Mouse (Mus musculus) stomach, embryonic 16.5 days (tissue): ENCODE results near the gene Riok1. TPM values are rescaled to one million over a fixed set of nuclear protein-coding genes. Genes with fewer than 3 reads are reported as not detected.

Experiments used
- ATAC-seq: fragments of 200-750 bp; cut with Nextera tagmentation; 2 replicates; pipeline ENCODE4 v1.8.0; 2017; ENCODE audit warnings: moderate number of reproducible peaks, moderate TSS enrichment; ENCODE audit not compliant: insufficient read depth, low FRiP score
- H3K27ac ChIP-seq: fragments of 300-500 bp; sonication (generic); 2 replicates; pipeline ENCODE4 v1.5.1; 2014; ENCODE audit warnings: low read length
- H3K27me3 ChIP-seq: fragments of 300-500 bp; sonication (generic); 2 replicates; pipeline ENCODE4 v1.6.1; 2014; ENCODE audit warnings: low read length, control low read depth, mixed read lengths; ENCODE audit not compliant: control insufficient read depth, insufficient read depth
- H3K36me3 ChIP-seq: fragments of 300-500 bp; sonication (generic); 2 replicates; pipeline ENCODE4 v1.6.1; 2014; ENCODE audit warnings: low read length; ENCODE audit not compliant: control insufficient read depth, insufficient read depth
- H3K4me1 ChIP-seq: fragments of 300-500 bp; sonication (generic); 2 replicates; pipeline ENCODE4 v1.6.1; 2014; ENCODE audit warnings: low read length, control low read depth, mixed read lengths; ENCODE audit not compliant: control insufficient read depth, insufficient read depth
- H3K4me2 ChIP-seq: fragments of 300-500 bp; sonication (generic); 2 replicates; pipeline ENCODE4 v1.6.1; 2014; ENCODE audit warnings: low read depth, low read length, mixed read lengths
- H3K4me3 ChIP-seq: fragments of 300-500 bp; sonication (generic); replicated peaks from 2 replicates; pipeline ENCODE4 v1.5.1; 2014; ENCODE audit warnings: mild to moderate bottlenecking, low read length
- H3K9ac ChIP-seq: fragments of 300-500 bp; sonication (generic); 2 replicates; pipeline ENCODE4 v1.6.1; 2014; ENCODE audit warnings: low read length
- H3K9me3 ChIP-seq: fragments of 300-500 bp; sonication (generic); replicated peaks from 2 replicates; pipeline ENCODE4 v1.6.1; 2016; ENCODE audit warnings: low read length, control low read depth; ENCODE audit not compliant: control insufficient read depth
- WGBS: fragments of 180-500 bp; shearing (Covaris S2); extraction: QIAGEN DNeasy Blood & Tissue Kit; methylation state at CpG from one replicate; pipeline ENCODE4 v1.1.7; 2014; 5-methylcytosine and 5-hydroxymethylcytosine counted together
- polyA plus RNA-seq: library from polyadenylated mRNA; unstranded; fragments of >200 nt; fragmentation: Nextera tagmentation; extraction: Ambion mirVana; gene quantifications from 2 replicates; pipeline ENCODE4 v1.2.1, GENCODE M21; 2015

Gene Riok1
- polyA plus RNA-seq, 1 experiment from 2014 or later = 43.9 TPM

DNA sequence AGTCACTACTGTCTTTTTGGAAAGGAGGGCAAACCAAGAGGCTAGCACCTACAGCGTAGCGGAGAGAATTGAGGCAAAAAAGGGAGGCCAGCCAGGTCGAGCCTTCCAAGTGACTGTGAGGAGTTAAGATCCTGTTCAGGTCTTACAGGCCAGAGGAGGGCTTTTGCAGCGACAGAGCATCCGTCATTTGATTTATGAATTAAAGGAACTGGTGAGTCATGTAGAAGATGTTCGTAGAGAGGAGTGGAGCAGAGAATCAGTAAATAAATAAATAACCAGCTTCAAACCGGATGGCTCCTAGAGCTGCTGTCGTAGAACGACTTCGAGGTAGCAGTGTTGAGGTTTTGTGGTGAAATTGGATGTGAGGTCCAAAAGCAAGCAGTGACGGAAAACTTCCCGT, 1.0 kb downstream of the Riok1 start:
- ATAC-seq = no peak
- Histone ChIP-seq H3K36me3 (0 out of 2 replicates have a peak, but pooled peaks cover 3% of the 10 kb centered on the region), H3K4me3 (peak overlapping the region; percentile 89), H3K9me3 (no peaks in the 10 kb centered on the region), H3K9ac (peak overlapping the region; percentile 89), H3K27ac (peak overlapping the region; percentile 84; the same call in 1 of the 2 replicates), H3K4me2 (peak overlapping the region; percentile 96), H3K4me1 (peaks cover 15% of the 10 kb centered on the region), H3K27me3 (no peaks in the 10 kb centered on the region)
- WGBS = 31% methylated on average over 12 of the region's 12 CpGs

DNA sequence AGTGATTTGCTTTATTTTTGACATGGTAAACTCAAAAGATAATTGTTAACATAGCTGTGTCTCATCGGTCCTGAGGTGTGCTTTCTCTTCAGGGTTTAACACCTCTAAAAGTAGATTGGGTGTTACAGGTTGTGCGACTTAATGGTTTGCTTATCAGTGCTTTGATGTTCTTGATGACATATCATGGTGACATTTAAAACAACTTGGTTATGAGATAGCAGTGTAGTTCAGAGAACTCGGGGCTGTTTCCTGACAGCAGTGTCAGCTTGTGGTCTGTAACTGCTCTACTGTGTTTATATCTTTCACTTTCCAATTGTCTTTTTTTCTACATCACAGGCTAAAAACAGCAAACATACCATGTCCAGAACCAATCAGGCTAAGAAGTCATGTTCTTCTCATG, 13.1 kb downstream of the Riok1 start:
- no peak for ATAC-seq
- WGBS = 83% methylated on average over 3 of the region's 3 CpGs
- Histone ChIP-seq H3K9ac (no peak overlapping the region), H3K9me3 (no peaks in the 10 kb centered on the region), H3K27me3 (no peaks in the 10 kb centered on the region), H3K4me3 (no peak overlapping the region), H3K27ac (no peak overlapping the region), H3K36me3 (peaks cover 35% of the 10 kb centered on the region), H3K4me1 (no peaks in the 10 kb centered on the region), H3K4me2 (no peak overlapping the region)

DNA sequence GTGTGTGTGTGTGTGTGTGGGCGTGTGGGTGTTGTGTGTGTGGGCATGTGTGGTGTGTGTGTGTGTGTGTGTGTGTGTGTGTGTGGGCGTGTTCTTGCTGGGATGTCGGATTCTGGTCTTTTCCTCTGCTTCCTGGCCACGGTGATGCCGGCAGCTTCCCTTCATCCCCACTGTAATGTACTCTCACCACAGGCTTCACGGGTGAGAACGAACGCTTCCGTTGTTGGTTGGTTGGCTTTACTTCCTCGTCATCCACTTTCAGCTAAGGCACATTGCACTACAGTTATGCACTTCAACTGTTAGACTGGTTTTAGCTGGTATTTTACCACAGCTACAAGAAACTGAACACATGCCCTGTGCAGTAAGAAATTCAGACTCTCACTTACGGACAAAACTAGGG, 25.9 kb downstream of the Riok1 start:
- no peak overlapping the region for H3K4me3 ChIP-seq
- peaks cover 17% of the 10 kb centered on the region for H3K36me3 ChIP-seq
- no peak overlapping the region for H3K9ac ChIP-seq
- no peak for ATAC-seq
- no peak overlapping the region for H3K4me2 ChIP-seq
- H3K9me3 ChIP-seq = no peaks in the 10 kb centered on the region
- no peak overlapping the region for H3K27ac ChIP-seq
- 91% methylated on average over 11 of the region's 11 CpGs for WGBS
- no peaks in the 10 kb centered on the region for H3K27me3 ChIP-seq
- no peaks in the 10 kb centered on the region for H3K4me1 ChIP-seq

DNA sequence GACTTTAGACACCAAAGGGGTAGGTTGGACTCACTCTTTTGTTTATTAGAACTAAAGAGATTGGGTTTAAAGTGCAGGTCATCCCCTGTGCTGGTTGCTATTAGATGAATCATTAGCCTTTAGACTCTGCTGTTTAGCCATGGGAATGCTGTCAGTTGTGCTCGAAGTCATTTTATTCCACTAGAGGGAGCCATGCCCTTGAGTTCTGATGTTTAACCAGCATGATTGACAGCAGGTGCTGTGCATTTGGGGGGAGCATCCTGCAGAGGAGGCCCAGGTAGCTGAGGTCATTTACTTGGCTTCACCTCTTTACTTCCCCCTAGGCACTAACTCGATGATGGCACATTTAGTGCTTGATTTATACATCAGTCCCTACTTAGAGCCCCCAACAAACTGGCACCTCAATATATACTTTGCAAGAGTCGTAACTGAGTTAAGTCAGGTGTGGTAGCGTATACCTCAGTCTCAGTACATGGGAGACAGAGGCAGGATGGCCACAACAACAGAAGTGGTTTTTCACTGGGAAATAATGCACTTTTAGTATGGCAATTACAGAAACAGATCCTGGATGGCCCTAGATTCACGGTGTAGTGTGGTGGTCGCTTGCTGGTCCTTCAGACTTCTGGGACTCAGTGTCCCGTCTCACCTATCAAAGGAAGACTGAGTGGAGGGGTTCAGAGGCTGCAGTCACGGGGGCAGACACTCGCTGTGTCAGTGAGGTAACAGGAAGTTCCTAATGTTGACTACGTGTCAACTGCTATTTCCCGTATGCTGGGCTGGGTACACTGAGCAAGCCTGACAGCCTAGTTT, 28.3 kb downstream of the Riok1 start:
- H3K27ac ChIP-seq = no peak overlapping the region
- H3K9me3 ChIP-seq = no peaks in the 10 kb centered on the region
- H3K27me3 ChIP-seq = no peaks in the 10 kb centered on the region
- H3K36me3 ChIP-seq = peaks cover 13% of the 10 kb centered on the region; the same call in 1 of the 2 replicates
- H3K4me2 ChIP-seq = no peak overlapping the region
- no peak overlapping the region for H3K9ac ChIP-seq
- H3K4me1 ChIP-seq = no peaks in the 10 kb centered on the region
- H3K4me3 ChIP-seq = no peak overlapping the region
- 0 out of 2 replicates have a peak, but pooled peaks have one; percentile 17 for ATAC-seq
- 62% methylated on average over 11 of the region's 11 CpGs for WGBS

DNA sequence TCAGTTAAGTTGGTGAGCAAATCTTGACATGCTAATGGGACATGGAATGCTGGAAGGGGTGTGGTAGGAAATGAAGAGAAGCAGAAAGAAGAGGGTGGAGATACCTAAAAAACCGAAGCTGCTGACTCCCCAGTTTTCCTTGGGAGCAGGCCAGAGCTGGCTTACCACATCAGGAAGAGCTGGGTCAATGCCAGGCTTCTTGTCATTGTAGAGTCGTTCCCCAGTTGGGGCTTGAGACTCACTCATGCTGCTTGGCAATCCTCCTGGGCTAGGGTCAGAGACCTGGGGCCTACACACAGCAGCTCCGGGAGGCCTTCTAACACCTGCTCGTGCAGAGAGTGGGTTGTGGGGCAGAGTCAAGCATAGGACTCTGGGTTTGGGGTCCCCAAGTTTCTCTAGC, 34.1 kb downstream of the Riok1 start:
- no peaks in the 10 kb centered on the region for H3K27me3 ChIP-seq
- 0 out of 2 replicates have a peak, but pooled peaks cover 3% of the 10 kb centered on the region for H3K4me1 ChIP-seq
- H3K9ac ChIP-seq = no peak overlapping the region
- H3K27ac ChIP-seq = no peak overlapping the region
- H3K9me3 ChIP-seq = no peaks in the 10 kb centered on the region
- no peak; the same call in 1 of the 2 replicates for ATAC-seq
- H3K4me2 ChIP-seq = no peak overlapping the region
- WGBS = 57% methylated on average over 4 of the region's 4 CpGs
- H3K36me3 ChIP-seq = no peaks in the 10 kb centered on the region
- no peak overlapping the region for H3K4me3 ChIP-seq

DNA sequence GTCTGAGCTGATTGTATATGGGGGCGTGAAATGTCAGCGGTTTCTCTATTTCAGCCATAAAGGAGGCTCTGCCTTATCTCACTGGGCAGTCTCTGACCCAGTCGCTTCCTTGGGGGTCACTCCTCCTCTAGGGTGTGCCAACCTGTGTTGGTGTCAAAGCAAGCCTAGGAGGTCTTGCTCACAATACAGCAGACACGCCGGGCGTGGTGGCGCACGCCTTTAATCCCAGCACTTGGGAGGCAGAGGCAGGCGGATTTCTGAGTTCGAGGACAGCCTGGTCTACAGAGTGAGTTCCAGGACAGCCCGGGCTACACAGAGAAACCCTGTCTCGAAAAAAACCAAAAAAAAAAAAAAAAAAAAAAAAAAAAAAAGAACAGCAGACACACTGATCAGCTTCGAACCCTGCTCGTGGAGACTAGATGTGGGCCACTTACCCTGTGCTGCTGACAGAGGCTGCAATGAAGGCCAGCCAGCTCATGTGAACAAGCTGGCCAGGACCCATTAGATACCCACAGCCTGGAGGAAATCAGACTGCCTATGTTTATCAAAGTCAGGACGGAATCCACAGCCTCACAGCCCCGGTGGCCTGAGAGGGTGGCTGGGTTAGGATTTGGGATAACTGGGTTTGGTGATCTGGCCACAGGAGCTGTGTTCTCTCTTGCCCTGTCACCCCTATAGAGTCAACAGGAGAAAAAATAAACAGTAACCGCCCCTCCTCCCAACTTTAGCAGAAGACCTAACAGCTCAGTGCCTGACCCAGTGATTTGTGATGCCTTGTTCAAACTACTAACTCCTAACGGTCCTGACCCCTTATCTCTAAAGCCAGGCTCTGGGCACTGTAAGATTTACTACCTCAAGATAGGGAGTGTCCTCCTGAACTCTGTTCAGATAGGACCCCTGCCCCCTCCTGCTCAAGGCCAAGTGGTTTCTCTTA, 36.8 kb downstream of the Riok1 start:
- Histone ChIP-seq H3K27ac (no peak overlapping the region), H3K9ac (no peak overlapping the region), H3K36me3 (no peaks in the 10 kb centered on the region), H3K9me3 (no peaks in the 10 kb centered on the region), H3K4me1 (peaks cover 5% of the 10 kb centered on the region; the same call in 1 of the 2 replicates), H3K27me3 (no peaks in the 10 kb centered on the region), H3K4me3 (no peak overlapping the region), H3K4me2 (no peak overlapping the region)
- WGBS = 64% methylated on average over 18 of the region's 18 CpGs
- ATAC-seq = no peak

DNA sequence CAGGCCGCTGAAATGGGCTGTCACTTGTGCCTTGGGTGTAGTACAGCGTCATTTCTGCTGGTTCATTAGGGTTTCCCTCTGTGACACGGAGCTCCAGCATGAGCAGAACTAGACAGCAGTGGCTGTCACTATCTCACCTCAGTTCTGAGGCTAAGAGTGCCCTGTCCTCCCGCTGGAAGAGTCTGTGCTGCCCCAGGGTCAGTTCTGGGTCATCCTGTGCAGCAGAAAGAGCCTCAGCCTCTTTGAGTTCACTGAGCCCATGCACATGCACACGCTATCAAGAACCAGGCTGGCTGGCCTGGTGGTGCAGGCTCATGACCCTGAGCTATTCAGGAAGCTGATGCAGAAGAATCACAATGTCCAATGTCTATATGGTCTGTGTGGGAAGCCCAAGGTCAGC, 37.6 kb downstream of the Riok1 start:
- H3K4me1 ChIP-seq = peaks cover 5% of the 10 kb centered on the region; the same call in 1 of the 2 replicates
- no peak overlapping the region for H3K27ac ChIP-seq
- no peak overlapping the region for H3K9ac ChIP-seq
- 20% methylated on average over 5 of the region's 5 CpGs for WGBS
- ATAC-seq = no peak
- no peak overlapping the region for H3K4me2 ChIP-seq
- H3K27me3 ChIP-seq = no peaks in the 10 kb centered on the region
- H3K4me3 ChIP-seq = no peak overlapping the region
- no peaks in the 10 kb centered on the region for H3K36me3 ChIP-seq
- no peaks in the 10 kb centered on the region for H3K9me3 ChIP-seq

DNA sequence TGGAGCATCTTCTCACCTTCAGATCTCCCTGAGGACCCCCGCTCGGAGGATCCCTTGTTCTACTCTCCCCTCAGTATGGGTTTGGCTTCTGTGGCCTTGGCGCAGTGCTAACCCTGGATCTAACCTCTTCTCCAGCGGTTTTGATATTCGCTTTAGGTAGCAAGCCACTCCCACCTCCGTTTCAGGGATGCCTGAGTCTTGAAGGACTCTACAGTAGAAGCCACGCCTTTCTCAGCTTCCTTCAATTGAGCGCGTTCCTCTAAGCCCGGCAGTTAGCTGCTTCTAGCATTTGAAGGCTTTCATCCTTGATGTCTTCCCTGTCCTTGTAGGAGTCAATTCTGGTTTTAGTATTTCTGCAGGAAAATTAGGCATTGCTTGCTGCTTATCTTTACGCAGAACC, 40.3 kb downstream of the Riok1 start:
- H3K36me3 ChIP-seq = no peaks in the 10 kb centered on the region
- H3K27me3 ChIP-seq = no peaks in the 10 kb centered on the region
- no peaks in the 10 kb centered on the region for H3K9me3 ChIP-seq
- no peak for ATAC-seq
- H3K4me1 ChIP-seq = peaks cover 2% of the 10 kb centered on the region; the same call in 1 of the 2 replicates
- H3K9ac ChIP-seq = no peak overlapping the region
- no peak overlapping the region for H3K27ac ChIP-seq
- WGBS = 27% methylated on average over 11 of the region's 11 CpGs
- no peak overlapping the region for H3K4me2 ChIP-seq
- no peak overlapping the region for H3K4me3 ChIP-seq

DNA sequence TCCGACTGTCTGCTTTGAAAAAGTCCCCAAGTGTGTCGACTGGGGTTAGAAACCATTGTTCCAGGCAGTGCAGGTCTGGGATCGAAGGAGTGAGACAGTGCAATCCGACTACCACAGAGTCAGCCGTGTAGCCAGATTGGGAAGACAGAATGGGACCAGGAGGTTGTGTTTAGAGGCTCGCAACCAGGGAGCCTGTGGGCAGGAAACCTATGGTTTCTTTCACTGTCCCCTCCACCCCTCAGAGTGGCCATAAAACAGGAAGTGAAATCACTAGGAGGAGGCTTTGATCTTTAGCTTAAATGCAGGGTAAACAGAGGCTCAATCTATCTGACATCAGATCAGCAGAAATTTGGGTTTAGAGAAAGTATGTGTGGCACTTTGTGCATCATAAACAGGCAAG, 42.0 kb downstream of the Riok1 start:
- Histone ChIP-seq H3K9me3 (no peaks in the 10 kb centered on the region), H3K4me2 (no peak overlapping the region), H3K36me3 (no peaks in the 10 kb centered on the region), H3K27ac (no peak overlapping the region), H3K4me3 (no peak overlapping the region), H3K4me1 (peaks cover 2% of the 10 kb centered on the region; the same call in 1 of the 2 replicates), H3K9ac (no peak overlapping the region), H3K27me3 (no peaks in the 10 kb centered on the region)
- 66% methylated on average over 6 of the region's 6 CpGs for WGBS
- ATAC-seq = no peak
